Mouse (Mus musculus) megakaryocyte, adult 5-6 weeks (primary cell): ENCODE measurements at regions not wholly inside any gene's neighbourhood (a gene's known extent, or its start where the extent isn't known, plus 50 kb on each side); places are given as distances from the start of the nearest gene placed in this dataset.

Experiments
- ATAC-seq: 2 replicates; pipeline ENCODE4 v1.8.0; 2016; ENCODE audit warnings: mild to moderate bottlenecking, inconsistent platforms; ENCODE audit not compliant: poor library complexity, severe bottlenecking

- ATAC-seq: no peak
Observed at GRCm38 (mm10) chr6:148719062-148719461, 112.2 kb downstream of the Ipo8 start.

GRCm38 (mm10) chr6:148710406-148710805 lies 120.9 kb downstream of the Ipo8 start:
- ATAC-seq: no peak; the same call in 1 of the 2 replicates

DNA sequence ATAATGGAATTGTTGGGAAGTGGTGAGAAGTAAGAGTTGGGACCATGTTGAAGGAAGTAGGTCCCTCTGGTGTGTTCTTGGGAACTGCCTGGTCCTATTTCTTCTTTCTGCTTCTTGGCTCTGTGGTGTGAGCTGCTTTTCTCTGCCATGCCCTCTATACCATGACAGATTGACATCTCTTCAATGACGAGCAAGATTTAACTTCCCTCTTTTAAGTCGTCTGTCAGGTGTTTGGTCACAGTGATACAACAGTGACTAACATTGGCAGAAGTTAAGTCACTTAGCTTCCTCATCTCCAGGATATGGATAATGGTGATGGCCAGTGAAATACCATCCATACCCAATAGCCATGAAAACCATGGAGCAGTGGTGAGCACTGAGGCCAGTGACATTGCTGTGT lies 122.9 kb downstream of the Ipo8 start:
- peak; percentile 23; the same call in 1 of the 2 replicates for ATAC-seq

- peak; percentile 73 for ATAC-seq
Observed at GRCm38 (mm10) chr6:148705711-148706110, 125.6 kb downstream of the Ipo8 start.

DNA sequence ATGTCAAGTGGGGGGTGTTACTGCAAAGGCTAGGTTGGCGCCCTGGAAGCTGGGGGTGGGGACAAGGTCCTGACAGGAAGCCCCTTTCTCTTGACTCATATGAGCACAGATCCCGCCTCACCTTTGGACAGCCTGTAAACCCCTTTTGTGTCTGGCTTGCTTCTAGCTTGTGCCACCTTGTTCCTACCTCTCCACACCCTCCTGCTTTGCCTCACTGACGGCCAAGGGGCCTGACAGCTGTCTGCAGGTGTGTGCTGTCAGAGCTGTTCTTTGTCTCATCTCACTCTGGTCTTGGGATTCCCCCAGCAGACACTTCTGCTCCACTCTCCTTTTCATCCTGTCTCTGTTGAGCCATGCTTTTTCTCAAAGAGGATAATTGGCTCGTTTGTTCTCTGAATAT lies 137.9 kb downstream of the Ipo8 start:
- ATAC-seq: no peak

DNA sequence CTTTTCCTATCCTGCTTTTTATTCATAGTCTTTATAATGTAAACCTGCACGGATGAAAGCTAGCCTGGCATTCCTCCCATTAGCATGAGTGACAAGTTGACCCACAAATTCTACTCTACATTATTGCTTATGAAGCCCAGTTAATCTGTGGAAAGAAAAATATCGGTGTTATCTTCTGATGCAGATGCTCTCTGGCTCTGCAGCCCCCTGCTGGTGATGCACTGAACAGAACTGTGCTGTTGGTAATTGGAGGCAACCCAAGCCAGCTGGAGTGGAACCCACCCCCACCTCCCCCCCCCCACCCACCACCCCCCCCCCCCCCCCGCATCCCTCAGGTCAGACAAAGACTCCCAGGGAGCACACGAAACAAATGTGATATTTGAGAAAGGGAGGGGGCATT lies 143.5 kb downstream of the Ipo8 start:
- peak; percentile 62 for ATAC-seq

- ATAC-seq: no peak; the same call in 1 of the 2 replicates
Observed at GRCm38 (mm10) chr6:148660152-148660551, 171.1 kb downstream of the Ipo8 start.

- no peak for ATAC-seq
Observed at GRCm38 (mm10) chr6:148653216-148653615, 178.1 kb downstream of the Ipo8 start.

DNA sequence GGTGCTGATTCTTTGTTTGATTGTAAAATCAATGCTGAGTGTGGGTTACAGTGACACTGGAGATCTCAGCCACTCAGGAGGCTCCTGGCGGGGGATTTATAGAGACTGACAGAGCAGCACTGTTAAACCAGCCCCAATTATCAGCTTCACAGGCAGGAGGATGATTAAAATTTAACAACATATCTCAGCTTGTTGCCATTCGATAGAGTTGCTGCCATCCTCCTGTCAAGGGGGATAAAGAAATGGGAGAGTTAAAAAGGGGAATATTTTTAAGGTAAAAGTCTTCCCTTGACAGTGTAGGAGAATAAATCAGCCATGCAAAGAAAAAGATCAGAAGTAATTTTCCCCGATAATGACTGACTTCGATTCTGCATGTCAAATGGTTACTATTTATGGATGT lies 178.8 kb downstream of the Ipo8 start:
- ATAC-seq: no peak

DNA sequence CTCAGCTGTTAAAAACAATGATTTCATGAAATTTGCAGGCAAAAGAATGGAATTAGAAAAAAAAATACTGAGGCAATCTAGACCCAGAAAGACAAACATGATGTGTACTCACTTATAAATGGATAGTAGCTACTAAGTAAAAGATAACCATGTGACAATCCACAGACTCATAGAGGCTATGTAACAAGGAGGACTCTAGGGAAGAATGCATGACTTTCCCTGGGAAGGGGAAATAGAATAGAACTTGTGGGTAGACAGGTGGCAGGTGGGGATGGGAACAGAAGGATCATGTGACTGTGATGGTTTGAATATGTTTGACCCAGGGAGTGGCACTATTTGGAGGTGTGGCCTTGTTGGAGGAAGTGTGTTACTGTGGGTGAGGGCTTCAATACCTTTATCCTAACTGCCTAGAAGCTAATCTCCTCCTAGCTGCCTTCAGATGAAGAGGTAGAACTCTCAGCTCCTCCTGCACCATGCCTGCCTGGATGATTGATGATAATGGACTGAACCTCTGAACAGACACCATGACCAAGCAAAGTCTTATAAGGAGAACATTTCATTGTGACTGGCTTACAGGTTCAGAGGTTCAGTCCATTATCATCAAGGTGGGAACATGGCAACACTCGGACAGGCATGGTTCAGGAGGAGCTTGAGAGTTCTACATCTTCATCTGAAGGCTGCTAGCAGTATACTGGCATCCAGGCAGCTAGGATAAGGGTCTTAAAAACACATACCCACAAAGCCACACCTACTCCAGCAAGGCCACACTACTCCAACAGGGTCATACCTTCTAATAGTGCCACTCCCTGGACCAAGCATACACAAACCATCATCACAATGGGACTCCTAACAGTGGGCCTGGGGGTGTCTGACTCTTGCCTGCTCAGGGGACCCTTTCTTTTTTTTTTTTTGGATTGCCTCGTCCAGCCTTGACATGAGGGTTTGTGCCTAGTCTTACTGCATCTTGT lies 183.6 kb downstream of the Ipo8 start:
- no peak for ATAC-seq

- no peak for ATAC-seq
Observed at GRCm38 (mm10) chr6:148640595-148640994, 190.7 kb downstream of the Ipo8 start.

DNA sequence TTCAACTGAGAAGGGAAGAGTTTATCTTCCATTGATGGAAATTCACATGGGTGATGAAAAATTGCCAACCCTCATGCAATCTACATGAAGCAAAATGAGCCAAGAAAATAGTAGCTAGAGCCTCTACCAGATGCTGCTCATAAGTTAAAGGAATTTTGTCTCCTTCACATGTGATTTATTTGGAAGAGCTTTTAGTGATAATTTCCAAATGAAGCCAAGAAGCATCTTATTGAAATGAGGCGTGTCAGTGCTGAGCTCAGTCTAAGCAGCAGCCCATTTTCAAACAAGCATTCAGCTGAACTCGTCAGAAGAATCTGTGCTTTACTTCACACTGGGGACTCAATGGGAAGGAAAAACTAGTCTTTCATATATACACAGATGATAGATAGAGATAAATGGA lies 190.0 kb upstream of the Tmtc1 start:
- ATAC-seq: no peak

GRCm38 (mm10) chr6:148627090-148627605 lies 183.0 kb upstream of the Tmtc1 start:
- no peak for ATAC-seq

DNA sequence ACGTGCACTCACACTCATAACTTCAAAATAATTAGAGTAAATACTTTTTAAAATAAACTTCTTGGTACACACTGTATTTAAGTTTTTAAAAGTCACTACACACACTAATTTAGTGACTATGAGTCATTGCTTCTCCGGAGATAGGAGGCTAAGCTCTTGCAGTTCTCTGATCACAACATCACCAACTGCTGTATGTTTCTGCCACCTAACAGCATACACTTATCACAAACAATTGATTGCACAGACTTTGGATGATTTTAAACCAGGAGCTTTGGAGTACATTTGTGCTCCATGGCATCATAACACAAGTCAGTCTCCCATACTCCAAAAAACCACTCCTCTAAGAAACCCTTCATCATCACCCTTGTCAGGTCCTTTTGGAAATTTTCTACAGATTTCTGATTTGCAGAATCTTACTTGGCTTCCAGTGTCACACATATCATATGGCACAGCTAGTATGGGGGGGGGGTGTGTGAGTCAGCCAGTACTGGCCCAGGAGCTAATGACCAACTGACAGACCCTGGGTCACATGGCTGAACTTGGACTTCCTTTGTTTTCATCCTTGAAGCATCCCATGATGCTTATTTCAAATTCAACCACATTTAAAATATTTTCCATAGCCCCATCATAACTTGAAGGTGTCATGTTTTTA lies 179.1 kb upstream of the Tmtc1 start:
- ATAC-seq: no peak

GRCm38 (mm10) chr6:148620034-148620433 lies 175.8 kb upstream of the Tmtc1 start:
- peak; percentile 37; the same call in 1 of the 2 replicates for ATAC-seq

- no peak for ATAC-seq
Observed at GRCm38 (mm10) chr6:148615931-148616330, 171.7 kb upstream of the Tmtc1 start.

- ATAC-seq: no peak
Observed at GRCm38 (mm10) chr6:148615442-148615841, 171.3 kb upstream of the Tmtc1 start.

DNA sequence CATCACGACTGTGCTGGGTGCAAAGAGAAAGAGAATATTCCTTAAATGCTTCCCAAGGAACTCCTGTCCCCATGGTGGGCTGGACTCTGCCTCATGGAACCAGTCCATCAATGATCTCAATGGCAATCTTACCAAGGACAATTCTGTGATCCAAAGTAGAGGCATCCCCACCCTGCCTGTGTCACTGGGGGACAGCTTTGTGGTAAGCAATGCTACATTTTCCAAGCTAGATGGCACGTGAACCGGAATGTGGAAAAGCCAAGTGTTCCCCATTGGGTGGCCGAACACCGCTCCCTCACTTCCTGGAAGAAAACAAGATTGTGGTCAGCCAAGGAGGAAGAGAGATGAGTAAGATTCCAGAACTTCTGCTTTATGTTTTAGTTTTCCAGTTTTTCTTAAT lies 164.7 kb upstream of the Tmtc1 start:
- ATAC-seq: no peak

- no peak for ATAC-seq
Observed at GRCm38 (mm10) chr6:148605226-148605625, 161.0 kb upstream of the Tmtc1 start.

DNA sequence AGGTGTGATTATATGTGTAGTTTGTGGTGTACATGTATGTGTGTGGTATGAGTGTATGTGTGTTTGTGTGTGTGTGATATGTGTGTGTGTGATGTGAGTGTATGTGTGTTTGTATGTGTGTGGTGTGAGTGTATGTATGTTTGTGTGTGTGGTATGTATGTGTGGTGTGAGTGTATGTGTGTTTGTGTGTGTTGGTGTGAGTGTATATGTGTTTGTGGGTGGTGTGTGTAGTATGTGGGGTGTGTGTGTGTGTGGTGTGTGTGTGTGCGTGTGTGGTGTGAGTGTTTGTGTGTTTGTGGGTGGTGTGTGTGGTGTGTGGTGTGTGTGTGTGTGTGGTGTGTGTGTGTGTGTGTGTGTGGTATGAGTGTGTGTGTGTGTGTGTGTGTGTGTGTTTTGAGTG lies 160.6 kb upstream of the Tmtc1 start:
- ATAC-seq: no peak

DNA sequence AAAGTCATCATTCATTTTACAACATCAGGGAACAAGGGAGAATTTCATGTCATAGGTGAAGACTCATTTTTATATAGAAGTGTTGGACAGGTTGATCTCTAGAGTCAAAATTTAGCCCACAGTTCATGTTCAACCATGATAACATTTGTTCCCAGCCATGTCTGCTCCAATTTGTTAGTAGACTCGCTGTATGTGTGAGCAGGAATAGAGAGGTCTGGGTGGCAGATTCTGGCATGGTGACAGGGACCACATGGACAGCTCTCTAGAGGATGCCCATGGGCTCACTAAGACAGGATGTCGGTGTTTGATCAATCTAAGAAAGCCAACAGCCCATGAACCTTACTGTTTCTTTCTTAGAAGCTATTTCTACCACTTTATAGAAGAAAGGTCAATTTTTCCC lies 159.7 kb upstream of the Tmtc1 start:
- no peak for ATAC-seq

DNA sequence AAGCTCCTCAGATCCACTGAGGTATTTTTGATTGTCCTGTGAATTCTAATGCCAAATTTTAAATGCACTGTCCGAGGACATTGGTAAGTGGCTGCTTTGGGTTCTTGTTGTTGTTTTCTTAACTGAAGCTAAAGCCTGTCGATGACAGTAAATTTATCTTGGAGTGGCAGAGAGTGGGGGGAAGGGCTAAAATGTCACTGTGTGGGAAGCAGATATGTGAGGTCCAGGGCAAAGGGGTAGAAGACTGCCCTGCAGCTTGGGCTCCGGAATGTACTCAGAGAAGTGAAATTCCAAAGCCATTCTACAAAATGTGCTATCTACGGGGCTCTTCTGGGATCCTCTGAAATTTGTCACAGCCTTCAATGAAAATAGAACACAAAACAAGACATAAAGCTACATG lies 159.3 kb upstream of the Tmtc1 start:
- 0 out of 2 replicates have a peak, but pooled peaks have one; percentile 28 for ATAC-seq
